Mouse (Mus musculus) myocyte (in vitro differentiated cells): ENCODE results near the gene Nubp1. TPM values are rescaled to one million over a fixed set of nuclear protein-coding genes. Genes with fewer than 3 reads are reported as not detected.
A peak's percentile ranks its signal among the peaks of the same experiment; 100 is the strongest.

Experiments
- H3K27me3 ChIP-seq: one replicate; pipeline ENCODE4 v1.6.1; 2011; ENCODE audit not compliant: control insufficient read depth, insufficient read depth, insufficient read length
- H3K36me3 ChIP-seq: one replicate; pipeline ENCODE4 v1.6.1; 2011; ENCODE audit not compliant: control insufficient read depth, insufficient read depth
- H3K4me2 ChIP-seq: one replicate; pipeline ENCODE4 v1.6.1; 2011; ENCODE audit warnings: low read depth, control low read depth
- H3K4me3 ChIP-seq: one replicate; pipeline ENCODE4 v1.5.1; 2011; ENCODE audit warnings: mild to moderate bottlenecking, control low read depth, moderate library complexity
- H3K79me2 ChIP-seq: one replicate; pipeline ENCODE4 v1.6.1; 2011; ENCODE audit not compliant: control insufficient read depth, insufficient read depth
- H3ac ChIP-seq: one replicate; pipeline ENCODE4 v1.6.1; 2011; ENCODE audit not compliant: control insufficient read depth, insufficient read length
- CEBPB ChIP-seq: IDR thresholded peaks from 2 replicates; pipeline ENCODE4 v1.6.1; 2011; ENCODE audit warnings: mild to moderate bottlenecking, moderate library complexity; ENCODE audit not compliant: poor library complexity, insufficient read depth, severe bottlenecking
- E2F4 ChIP-seq: IDR thresholded peaks from one replicate; pipeline ENCODE4 v1.6.1; 2011; ENCODE audit warnings: mild to moderate bottlenecking, control low read depth, moderate library complexity; ENCODE audit not compliant: insufficient read depth
- MAX ChIP-seq: IDR thresholded peaks from one replicate; pipeline ENCODE4 v1.6.1; 2011; ENCODE audit warnings: low read depth, mild to moderate bottlenecking, control low read depth
- MYOD1 ChIP-seq, 3 experiments: IDR thresholded peaks; one replicate each; pipeline ENCODE4 v1.6.1; 2011; ENCODE audit warnings: control low read depth in 2 of 3, low read depth in 2 of 3, mild to moderate bottlenecking in 2 of 3, moderate library complexity in 1 of 3; ENCODE audit not compliant: insufficient read length in 2 of 3, control insufficient read depth in 1 of 3
- MYOG ChIP-seq, 3 experiments: IDR thresholded peaks; one replicate each; pipeline ENCODE4 v1.6.1; 2011; ENCODE audit warnings: control low read depth in 2 of 3, low read depth in 2 of 3, mild to moderate bottlenecking in 2 of 3; ENCODE audit not compliant: insufficient read length in 2 of 3, control insufficient read depth in 1 of 3, insufficient read depth in 1 of 3
- POLR2A ChIP-seq: IDR thresholded peaks from one replicate; pipeline ENCODE4 v1.6.1; 2011; ENCODE audit warnings: low read depth, mild to moderate bottlenecking, control low read depth, moderate library complexity; ENCODE audit not compliant: insufficient read length
- POLR2AphosphoS2 ChIP-seq: IDR thresholded peaks from one replicate; pipeline ENCODE4 v1.6.1; 2011; ENCODE audit warnings: low read depth, control low read depth; ENCODE audit not compliant: insufficient read length
- REST ChIP-seq: IDR thresholded peaks from one replicate; pipeline ENCODE4 v1.6.1; 2011; ENCODE audit warnings: mild to moderate bottlenecking, control low read depth, moderate library complexity; ENCODE audit not compliant: insufficient read depth, insufficient read length
- SRF ChIP-seq: IDR thresholded peaks from one replicate; pipeline ENCODE4 v1.6.1; 2011; ENCODE audit warnings: low read depth; ENCODE audit not compliant: control insufficient read depth, insufficient read length
- TCF12 ChIP-seq: IDR thresholded peaks from one replicate; pipeline ENCODE4 v1.6.1; 2011; ENCODE audit warnings: mild to moderate bottlenecking, control low read depth; ENCODE audit not compliant: poor library complexity, insufficient read depth, severe bottlenecking
- TCF3 ChIP-seq: IDR thresholded peaks from one replicate; pipeline ENCODE4 v1.6.1; 2011; ENCODE audit warnings: low read depth, control low read depth; ENCODE audit not compliant: insufficient read length
- USF1 ChIP-seq: IDR thresholded peaks from one replicate; pipeline ENCODE4 v1.6.1; 2011; ENCODE audit warnings: low read depth, mild to moderate bottlenecking, control low read depth, moderate library complexity
- polyA plus RNA-seq: library from polyadenylated mRNA; unstranded; fragments of >200 nt; fragmentation: generic; extraction: Trizol; gene quantifications from one replicate; pipeline ENCODE4 v1.2.1, GENCODE M21; 2012; ENCODE audit warnings: missing spikeins

The Nubp1 gene
- polyA plus RNA-seq, 1 experiment: 38.8 TPM

DNA sequence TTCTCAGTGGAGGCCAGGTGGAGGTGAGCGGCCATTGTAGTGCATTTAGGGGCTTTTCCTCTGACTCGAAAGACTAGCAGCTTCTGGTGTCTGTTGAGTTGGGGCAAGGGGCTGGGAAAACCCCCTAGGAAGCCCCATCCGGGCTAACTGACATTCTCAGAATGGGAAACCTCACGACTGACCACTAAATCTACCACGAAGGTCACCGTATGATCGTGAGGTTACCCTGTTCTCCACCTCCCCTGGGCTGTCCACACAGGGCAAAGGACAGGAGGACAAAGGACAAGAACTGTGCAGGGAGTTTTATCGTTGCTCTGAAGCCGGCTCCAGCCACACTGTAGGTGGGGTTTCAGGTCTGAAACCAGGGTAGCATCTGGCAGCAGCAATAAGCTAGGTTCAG is 37.2 kb downstream of the Nubp1 start:
- no peaks in the 10 kb centered on the region for H3K36me3 ChIP-seq
- no peak overlapping the region for H3K4me2 ChIP-seq
- no peaks in the 10 kb centered on the region for H3K27me3 ChIP-seq
- H3K79me2 ChIP-seq: no peaks in the 10 kb centered on the region
- TF ChIP-seq SRF: no peak
- TF ChIP-seq POLR2A: no peak
- no peak for TF ChIP-seq TCF12
- no peak for TF ChIP-seq MYOD1 (IDR thresholded peaks at IDR 0.05; ENCODE audit: control insufficient read depth in 1 of 3, insufficient read length in 2 of 3, low read depth in 2 of 3)
- TF ChIP-seq MYOG (IDR thresholded peaks at IDR 0.05; ENCODE audit: control insufficient read depth in 1 of 3, insufficient read depth in 1 of 3, insufficient read length in 2 of 3, low read depth in 2 of 3): no peak
- TF ChIP-seq POLR2AphosphoS2: no peak
- TF ChIP-seq E2F4: no peak
- no peak for TF ChIP-seq CEBPB
- no peak for TF ChIP-seq USF1
- no peak for TF ChIP-seq TCF3
- no peak for TF ChIP-seq MAX
- no peak for TF ChIP-seq REST
- H3K4me3 ChIP-seq: no peak overlapping the region
- H3ac ChIP-seq: no peak overlapping the region

DNA sequence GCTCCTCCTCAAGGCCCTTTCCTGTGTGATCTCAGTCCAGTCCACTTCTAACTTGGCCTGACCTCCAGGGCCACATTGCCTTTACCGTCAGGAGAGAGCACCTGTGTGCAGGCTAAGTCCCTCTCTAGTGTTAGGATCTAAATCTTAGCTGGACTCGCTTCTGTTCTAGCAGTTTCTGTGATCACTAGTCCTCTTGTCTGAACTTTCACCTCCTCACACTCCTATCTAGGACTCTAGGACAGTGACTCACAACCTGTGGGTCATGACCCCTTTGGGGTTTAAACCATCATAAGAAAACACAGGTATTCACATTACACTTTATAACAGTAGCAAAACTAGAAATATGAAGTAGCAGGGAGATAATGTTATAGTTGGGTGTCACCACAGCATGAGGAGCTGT is 40.2 kb downstream of the Nubp1 start:
- Histone ChIP-seq H3K27me3 (no peaks in the 10 kb centered on the region), H3K36me3 (no peaks in the 10 kb centered on the region), H3K79me2 (no peaks in the 10 kb centered on the region), H3K4me2 (no peak overlapping the region), H3K4me3 (no peak overlapping the region), H3ac (no peak overlapping the region)
- no peak for TF ChIP-seq MAX
- TF ChIP-seq SRF: no peak
- no peak for TF ChIP-seq POLR2A
- no peak for TF ChIP-seq MYOG (IDR thresholded peaks at IDR 0.05; ENCODE audit: control insufficient read depth in 1 of 3, insufficient read depth in 1 of 3, insufficient read length in 2 of 3, low read depth in 2 of 3)
- TF ChIP-seq TCF3: no peak

DNA sequence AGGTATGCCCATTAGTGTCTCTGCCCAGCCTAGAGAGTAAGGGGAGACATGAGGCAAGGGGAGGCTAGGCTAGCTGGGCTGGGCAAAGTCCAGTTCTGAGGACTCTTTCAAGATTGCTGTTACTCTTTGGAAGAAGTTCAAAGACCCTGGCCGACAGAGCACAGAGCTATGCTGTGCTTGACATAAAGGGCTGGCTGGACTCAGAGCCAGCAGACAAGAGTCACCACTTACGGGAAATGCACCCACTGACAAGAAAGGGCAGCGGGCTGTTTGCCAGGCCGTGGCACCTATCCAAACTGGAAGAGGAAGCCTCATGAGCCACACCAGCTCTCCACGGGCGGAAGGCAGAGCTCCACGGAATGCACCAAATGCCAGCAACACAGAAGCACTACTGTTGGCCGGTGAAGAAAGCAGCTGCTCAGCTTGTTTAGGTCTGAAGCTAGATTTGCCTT is 40.7 kb downstream of the Nubp1 start:
- no peak overlapping the region for H3K4me3 ChIP-seq
- no peaks in the 10 kb centered on the region for H3K27me3 ChIP-seq
- no peaks in the 10 kb centered on the region for H3K79me2 ChIP-seq
- no peak overlapping the region for H3ac ChIP-seq
- no peaks in the 10 kb centered on the region for H3K36me3 ChIP-seq
- H3K4me2 ChIP-seq: peak overlapping the region; percentile 44
- TF ChIP-seq REST (no peak), CEBPB (no peak), MYOD1 (IDR thresholded peaks at IDR 0.05; ENCODE audit: control insufficient read depth in 1 of 3, insufficient read length in 2 of 3, low read depth in 2 of 3) (peak in 1 of 3 experiments; percentile 51), MYOG (IDR thresholded peaks at IDR 0.05; ENCODE audit: control insufficient read depth in 1 of 3, insufficient read depth in 1 of 3, insufficient read length in 2 of 3, low read depth in 2 of 3) (peak in 1 of 3 experiments; percentile 43), MAX (no peak)

DNA sequence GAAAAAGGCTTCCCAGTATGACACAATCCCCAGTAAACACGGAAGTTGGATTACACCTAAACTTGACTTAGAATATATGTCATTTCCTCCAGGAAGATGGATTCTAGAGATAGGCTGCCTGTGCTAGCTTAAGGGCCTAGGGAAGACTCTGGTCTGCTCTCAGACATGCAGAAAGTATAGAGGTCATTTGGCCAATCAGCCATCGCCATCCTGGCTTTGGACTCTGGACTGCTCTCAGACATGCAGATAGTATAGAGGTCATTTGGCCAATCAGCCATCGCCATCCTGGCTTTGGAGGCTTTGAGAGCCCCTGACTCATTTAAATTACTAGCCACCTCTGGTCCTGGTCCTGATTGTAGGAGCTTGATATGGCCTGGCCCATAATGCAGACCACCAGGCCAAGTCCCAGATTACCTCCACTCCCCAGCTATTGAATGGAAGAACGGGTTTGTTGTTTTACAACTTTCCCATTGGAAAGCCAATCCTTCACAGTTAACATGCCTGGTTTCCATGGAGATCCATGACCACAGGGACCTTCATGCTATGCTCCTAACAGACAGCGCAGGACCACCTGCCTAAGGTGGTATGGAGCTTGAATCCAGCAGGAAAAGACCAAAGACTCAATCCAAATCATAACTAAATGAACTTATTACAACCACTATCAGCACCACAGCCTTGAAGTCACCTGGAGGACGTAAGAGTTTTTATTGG is 42.3 kb downstream of the Nubp1 start:
- Histone ChIP-seq H3K36me3 (no peaks in the 10 kb centered on the region), H3K4me2 (no peak overlapping the region)
- TF ChIP-seq MYOG (IDR thresholded peaks at IDR 0.05; ENCODE audit: control insufficient read depth in 1 of 3, insufficient read depth in 1 of 3, insufficient read length in 2 of 3, low read depth in 2 of 3) (no peak), TCF3 (no peak), SRF (no peak), CEBPB (no peak), REST (no peak), POLR2A (no peak), TCF12 (no peak), MAX (no peak), USF1 (no peak), E2F4 (no peak), POLR2AphosphoS2 (no peak), MYOD1 (IDR thresholded peaks at IDR 0.05; ENCODE audit: control insufficient read depth in 1 of 3, insufficient read length in 2 of 3, low read depth in 2 of 3) (no peak)

DNA sequence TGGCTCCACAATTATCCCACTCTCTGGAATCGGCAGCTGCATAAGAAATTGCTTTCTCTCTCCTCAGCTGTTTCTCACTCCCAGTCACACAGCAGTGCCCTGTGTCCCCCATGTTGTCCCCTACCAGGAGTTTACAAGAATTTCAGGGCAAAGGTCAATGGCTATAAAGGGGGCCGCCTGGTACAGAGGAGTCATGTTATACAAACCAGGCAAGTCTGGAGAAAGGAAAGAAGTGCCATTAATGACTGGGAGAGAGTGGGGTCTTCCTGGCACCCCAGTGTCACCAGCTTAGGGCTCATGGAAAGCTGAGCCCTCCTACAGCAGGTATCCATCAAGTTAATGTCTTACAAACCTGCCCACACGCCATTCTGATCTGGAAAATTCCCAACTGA is 42.8 kb downstream of the Nubp1 start:
- TF ChIP-seq CEBPB (no peak), MYOG (IDR thresholded peaks at IDR 0.05; ENCODE audit: control insufficient read depth in 1 of 3, insufficient read depth in 1 of 3, insufficient read length in 2 of 3, low read depth in 2 of 3) (no peak), SRF (no peak), USF1 (no peak)
- H3K36me3 ChIP-seq: no peaks in the 10 kb centered on the region
- no peak overlapping the region for H3ac ChIP-seq
- H3K79me2 ChIP-seq: no peaks in the 10 kb centered on the region
- peaks cover 3% of the 10 kb centered on the region for H3K27me3 ChIP-seq
- no peak overlapping the region for H3K4me3 ChIP-seq
- no peak overlapping the region for H3K4me2 ChIP-seq

More for the DNA sequence above, 42.3 kb downstream of the Nubp1 start:
- Histone ChIP-seq H3K4me3 (no peak overlapping the region), H3K79me2 (no peaks in the 10 kb centered on the region), H3ac (no peak overlapping the region), H3K27me3 (no peaks in the 10 kb centered on the region)
